Comparison of ENCODE assay signal across 8 mouse cellular contexts in genomic region chr13:21753051-21753523, GRCm38 (mm10). TPM values are rescaled to one million over a fixed set of nuclear protein-coding genes. Genes with fewer than 3 reads are reported as not detected.
A peak's percentile ranks its signal among the peaks of the same experiment; 100 is the strongest.
DNase-seq lines count a peak whose midpoint lies in the region; ATAC-seq and TF ChIP-seq lines count a peak whose summit lies in the region.

No protein-coding gene starts in this region.

- H3K36me3 ChIP-seq in kidney, postnatal 0 days (ENCODE audit: insufficient read depth, low read length): no peaks in the 10 kb centered on the region
- H3K36me3 ChIP-seq in hindbrain, embryonic 15.5 days: no peaks in the 10 kb centered on the region
- no peaks in the 10 kb centered on the region for H3K36me3 ChIP-seq in midbrain, embryonic 14.5 days (ENCODE audit: control insufficient read depth, insufficient read depth, low read length)

- peak; percentile 29 for DNase-seq in kidney, postnatal 0 days (ENCODE audit: low spot score)
- no peak for DNase-seq in kidney, postnatal 10 days
- DNase-seq in midbrain, embryonic 14.5 days: peak; percentile 28
- no peak for DNase-seq in frontal cortex, postnatal 14 days (ENCODE audit: low spot score in 2 of 2)
- DNase-seq in adrenal gland, postnatal 10 days: no peak
- DNase-seq in cerebellum, adult 11 months: no peak

- H3K9ac ChIP-seq in kidney, postnatal 0 days (ENCODE audit: low read depth, low read length): peak overlapping the region; percentile 46; the same call in 1 of the 2 replicates
- peak overlapping the region; percentile 60 for H3K9ac ChIP-seq in hindbrain, embryonic 15.5 days
- peak overlapping the region; percentile 46; the same call in 1 of the 2 replicates for H3K9ac ChIP-seq in midbrain, embryonic 14.5 days (replicated peaks; ENCODE audit: low read length)

- H3K4me3 ChIP-seq in kidney, postnatal 0 days (replicated peaks; ENCODE audit: low read depth, low read length): peak overlapping the region; percentile 44
- H3K4me3 ChIP-seq in brown adipose tissue, adult 24 weeks (ENCODE audit: insufficient read depth, low read depth, low read length): peak overlapping the region; percentile 64
- peak overlapping the region; percentile 47 for H3K4me3 ChIP-seq in hindbrain, embryonic 15.5 days
- H3K4me3 ChIP-seq in midbrain, embryonic 14.5 days (replicated peaks; ENCODE audit: low read depth, low read length): peak overlapping the region; percentile 40

- no peaks in the 10 kb centered on the region for H3K27me3 ChIP-seq in kidney, postnatal 0 days (ENCODE audit: insufficient read depth, low read length)
- H3K27me3 ChIP-seq in hindbrain, embryonic 15.5 days: no peaks in the 10 kb centered on the region
- no peaks in the 10 kb centered on the region for H3K27me3 ChIP-seq in midbrain, embryonic 14.5 days (ENCODE audit: control insufficient read depth, insufficient read depth, low read length)

- peak overlapping the region; percentile 92 for H3K27ac ChIP-seq in kidney, postnatal 0 days
- H3K27ac ChIP-seq in brown adipose tissue, adult 24 weeks (replicated peaks; ENCODE audit: low read depth, low read length): peak overlapping the region; percentile 52; the same call in 1 of the 2 replicates
- H3K27ac ChIP-seq in hindbrain, embryonic 15.5 days (replicated peaks): peak overlapping the region; percentile 94
- peak overlapping the region; percentile 87 for H3K27ac ChIP-seq in midbrain, embryonic 14.5 days (replicated peaks; ENCODE audit: low read depth, low read length)

- H3K4me2 ChIP-seq in kidney, postnatal 0 days (ENCODE audit: low read length): peak overlapping the region; percentile 65
- H3K4me2 ChIP-seq in hindbrain, embryonic 15.5 days: peak overlapping the region; percentile 88
- peak overlapping the region; percentile 74 for H3K4me2 ChIP-seq in midbrain, embryonic 14.5 days (ENCODE audit: low read length)

- WGBS in kidney, postnatal 0 days: 2% methylated on average over 10 of the region's 10 CpGs
- 2% methylated on average over 10 of the region's 10 CpGs for WGBS in hindbrain, embryonic 15.5 days
- 3% methylated on average over 10 of the region's 10 CpGs for whole genome bisulfite sequencing in midbrain, embryonic 14.5 days

- TF ChIP-seq CTCF in kidney, postnatal 0 days (IDR thresholded peaks at IDR 0.05; ENCODE audit: low read depth): no peak

- H3K9me3 ChIP-seq in kidney, postnatal 0 days (replicated peaks; ENCODE audit: low read length): no peaks in the 10 kb centered on the region
- no peaks in the 10 kb centered on the region for H3K9me3 ChIP-seq in hindbrain, embryonic 15.5 days
- H3K9me3 ChIP-seq in midbrain, embryonic 14.5 days (ENCODE audit: control insufficient read depth, low read length): no peaks in the 10 kb centered on the region

- no peak for ATAC-seq in kidney, postnatal 0 days (replicated peaks; ENCODE audit: low FRiP score, low read depth)
- no peak for ATAC-seq in hindbrain, embryonic 15.5 days (ENCODE audit: low FRiP score, low read depth)
- no peak for ATAC-seq in midbrain, embryonic 14.5 days (ENCODE audit: low FRiP score, low TSS enrichment)

- H3K4me1 ChIP-seq in kidney, postnatal 0 days (replicated peaks; ENCODE audit: insufficient read depth, low read length): no peaks in the 10 kb centered on the region
- H3K4me1 ChIP-seq in brown adipose tissue, adult 24 weeks (ENCODE audit: control insufficient read depth, insufficient read depth, insufficient read length, low read length): peaks cover 2% of the 10 kb centered on the region
- H3K4me1 ChIP-seq in hindbrain, embryonic 15.5 days (replicated peaks): peaks cover 31% of the 10 kb centered on the region
- peaks cover 28% of the 10 kb centered on the region for H3K4me1 ChIP-seq in midbrain, embryonic 14.5 days (ENCODE audit: control insufficient read depth, insufficient read depth, low read length)

RNA-seq across cellular contexts. Expression of gene Hist1h2ak, which starts 0.5 kb away (rescaled TPM):
- 18.1 and 21.5 TPM in 2 replicates for polyA plus RNA-seq in kidney, postnatal 0 days (2015; fragmentation: Nextera tagmentation; extraction: Ambion mirVana)
- not detected in 2 replicates for polyA plus RNA-seq in brown adipose tissue, adult 24 weeks (2012; ENCODE audit: insufficient read depth, insufficient read length, missing spikeins)
- polyA plus RNA-seq in hindbrain, embryonic 15.5 days (2015; fragmentation: Nextera tagmentation; extraction: Ambion mirVana): 5.3 and 7.9 TPM in 2 replicates
- polyA plus RNA-seq in midbrain, embryonic 14.5 days (2014; fragmentation: Nextera tagmentation; extraction: Ambion mirVana): 2.4 and 4.4 TPM in 2 replicates
- total RNA-seq in adrenal gland, postnatal 10 days (2021): 100 to 1,000 TPM; 111 to 143 TPM

RNA-seq across cellular contexts. Expression of gene Hist1h2bn, which starts 0.8 kb away (rescaled TPM):
- polyA plus RNA-seq in kidney, postnatal 0 days (2015; fragmentation: Nextera tagmentation; extraction: Ambion mirVana): 1.8 and 4.6 TPM in 2 replicates
- polyA plus RNA-seq in brown adipose tissue, adult 24 weeks (2012; ENCODE audit: insufficient read depth, insufficient read length, missing spikeins): not detected in 2 replicates
- 1.1 TPM in 1 of 2 replicates, not detected in the other for polyA plus RNA-seq in hindbrain, embryonic 15.5 days (2015; fragmentation: Nextera tagmentation; extraction: Ambion mirVana)
- polyA plus RNA-seq in midbrain, embryonic 14.5 days (2014; fragmentation: Nextera tagmentation; extraction: Ambion mirVana): 1.0 and 1.6 TPM in 2 replicates
- total RNA-seq in adrenal gland, postnatal 10 days (2021): 100 to 1,000 TPM; 174 to 201 TPM

RNA-seq across cellular contexts. Expression of gene Hist1h4k, which starts 2.8 kb away (rescaled TPM):
- 2.0 and 3.0 TPM in 2 replicates for polyA plus RNA-seq in kidney, postnatal 0 days (2015; fragmentation: Nextera tagmentation; extraction: Ambion mirVana)
- 4.7 TPM in 1 of 2 replicates, not detected in the other for polyA plus RNA-seq in brown adipose tissue, adult 24 weeks (2012; ENCODE audit: insufficient read depth, insufficient read length, missing spikeins)
- 1.5 and 2.3 TPM in 2 replicates for polyA plus RNA-seq in hindbrain, embryonic 15.5 days (2015; fragmentation: Nextera tagmentation; extraction: Ambion mirVana)
- 2.3 TPM in 1 of 2 replicates, not detected in the other for polyA plus RNA-seq in midbrain, embryonic 14.5 days (2014; fragmentation: Nextera tagmentation; extraction: Ambion mirVana)
- 100 to 1,000 TPM; 688 to 818 TPM for total RNA-seq in adrenal gland, postnatal 10 days (2021)

RNA-seq across cellular contexts. Expression of gene Hist1h4j, which starts 18.2 kb away (rescaled TPM):
- 0.34 and 0.65 TPM in 2 replicates for polyA plus RNA-seq in kidney, postnatal 0 days (2015; fragmentation: Nextera tagmentation; extraction: Ambion mirVana)
- polyA plus RNA-seq in brown adipose tissue, adult 24 weeks (2012; ENCODE audit: insufficient read depth, insufficient read length, missing spikeins): not detected in 2 replicates
- 0.77 TPM in 1 of 2 replicates, not detected in the other for polyA plus RNA-seq in hindbrain, embryonic 15.5 days (2015; fragmentation: Nextera tagmentation; extraction: Ambion mirVana)
- polyA plus RNA-seq in midbrain, embryonic 14.5 days (2014; fragmentation: Nextera tagmentation; extraction: Ambion mirVana): 0.66 TPM in 2 replicates
- 10 to 100 TPM; 63.1 to 70.2 TPM for total RNA-seq in adrenal gland, postnatal 10 days (2021)

RNA-seq across cellular contexts. Expression of gene Hist1h1b, which starts 27.3 kb away (rescaled TPM):
- 13.2 and 13.8 TPM in 2 replicates for polyA plus RNA-seq in kidney, postnatal 0 days (2015; fragmentation: Nextera tagmentation; extraction: Ambion mirVana)
- polyA plus RNA-seq in brown adipose tissue, adult 24 weeks (2012; ENCODE audit: insufficient read depth, insufficient read length, missing spikeins): not detected in 2 replicates
- 3.5 and 7.4 TPM in 2 replicates for polyA plus RNA-seq in hindbrain, embryonic 15.5 days (2015; fragmentation: Nextera tagmentation; extraction: Ambion mirVana)
- polyA plus RNA-seq in midbrain, embryonic 14.5 days (2014; fragmentation: Nextera tagmentation; extraction: Ambion mirVana): 1.8 and 4.0 TPM in 2 replicates
- total RNA-seq in adrenal gland, postnatal 10 days (2021): 100 to 1,000 TPM; 179 to 219 TPM

Comparison
In these comparisons a context has a peak if more than half of its experiments do, and no peak if none do; other contexts are left out.
1. DNase-seq: peak in kidney, postnatal 0 days (single experiment) and midbrain, embryonic 14.5 days (single experiment); none in kidney, postnatal 10 days (single experiment), frontal cortex, postnatal 14 days (0 of 2), adrenal gland, postnatal 10 days (single experiment) and cerebellum, adult 11 months (single experiment).
2. Peak in every context shown above with its lines, with median percentiles within 50 percentile points of each other: H3K27ac ChIP-seq, H3K4me2 ChIP-seq, H3K4me3 ChIP-seq and H3K9ac ChIP-seq.